Mouse (Mus musculus) embryonic facial prominence, embryonic 15.5 days (tissue): ENCODE measurements around the gene Stom. TPM values are rescaled to one million over a fixed set of nuclear protein-coding genes. Genes with fewer than 3 reads are reported as not detected.

Experiments
- ATAC-seq: fragments of 200-750 bp; cut with Nextera tagmentation; 2 replicates; pipeline ENCODE4 v1.8.0; 2017; ENCODE audit warnings: low read depth, moderate TSS enrichment; ENCODE audit not compliant: insufficient number of reproducible peaks, low FRiP score, low TSS enrichment
- H3K27ac ChIP-seq: fragments of 300-500 bp; sonication (generic); replicated peaks from 2 replicates; pipeline ENCODE4 v1.5.1; 2015; ENCODE audit warnings: mild to moderate bottlenecking, inconsistent platforms
- H3K27me3 ChIP-seq: fragments of 300-500 bp; sonication (generic); 2 replicates; pipeline ENCODE4 v1.6.1; 2015; ENCODE audit warnings: inconsistent platforms
- H3K36me3 ChIP-seq: fragments of 300-500 bp; sonication (generic); 2 replicates; pipeline ENCODE4 v1.6.1; 2015; ENCODE audit warnings: mild to moderate bottlenecking, inconsistent platforms
- H3K4me1 ChIP-seq: fragments of 300-500 bp; sonication (generic); 2 replicates; pipeline ENCODE4 v1.6.1; 2015; ENCODE audit warnings: inconsistent platforms
- H3K4me2 ChIP-seq: fragments of 300-500 bp; sonication (generic); replicated peaks from 2 replicates; pipeline ENCODE4 v1.6.1; 2015; ENCODE audit warnings: mild to moderate bottlenecking, inconsistent platforms
- H3K4me3 ChIP-seq: fragments of 300-500 bp; sonication (generic); replicated peaks from 2 replicates; pipeline ENCODE4 v1.5.1; 2015; ENCODE audit warnings: mild to moderate bottlenecking, inconsistent platforms
- H3K9ac ChIP-seq: fragments of 300-500 bp; sonication (generic); 2 replicates; pipeline ENCODE4 v1.6.1; 2015; ENCODE audit warnings: inconsistent platforms
- H3K9me3 ChIP-seq: fragments of 300-500 bp; sonication (generic); replicated peaks from 2 replicates; pipeline ENCODE4 v1.6.1; 2016; ENCODE audit warnings: inconsistent platforms
- WGBS: fragments of 180-500 bp; shearing (Covaris S2); methylation state at CpG from one replicate; pipeline ENCODE4 v1.1.7; 2015; 5-methylcytosine and 5-hydroxymethylcytosine counted together
- polyA plus RNA-seq: library from polyadenylated mRNA; unstranded; fragments of >200 nt; fragmentation: Nextera tagmentation; extraction: Ambion mirVana; gene quantifications from 2 replicates; pipeline ENCODE4 v1.2.1, GENCODE M21; 2015

Stom gene
- polyA plus RNA-seq, 1 experiment from 2014 or later = 37.3 TPM

DNA sequence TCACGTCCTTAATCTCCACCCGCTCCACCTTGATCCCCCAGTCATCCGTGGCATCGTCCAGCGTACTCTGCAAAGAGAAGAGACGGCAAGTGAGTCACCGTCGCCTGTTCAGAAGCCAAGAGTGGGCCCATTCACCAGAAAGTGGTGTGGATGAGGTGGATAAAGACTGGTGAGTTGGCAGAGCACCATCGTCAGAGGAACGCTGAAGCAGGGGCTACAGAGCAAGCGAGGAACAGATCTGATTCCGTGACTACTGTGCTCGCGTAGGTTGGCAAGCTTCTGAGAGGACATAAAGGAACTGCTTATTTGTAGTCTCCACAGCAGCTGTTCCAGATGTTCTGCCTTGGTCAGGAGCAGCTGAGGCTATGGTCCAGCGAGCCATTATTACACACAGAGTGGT is 16.4 kb downstream of the Stom start:
- no peak overlapping the region for H3K4me3 ChIP-seq
- H3K4me2 ChIP-seq = no peak overlapping the region
- 83% methylated on average over 15 of the region's 15 CpGs for WGBS
- no peak overlapping the region for H3K9ac ChIP-seq
- no peaks in the 10 kb centered on the region for H3K27me3 ChIP-seq
- H3K9me3 ChIP-seq = no peaks in the 10 kb centered on the region
- H3K36me3 ChIP-seq = no peaks in the 10 kb centered on the region; the same call in 1 of the 2 replicates
- ATAC-seq = no peak
- H3K4me1 ChIP-seq = peaks cover 16% of the 10 kb centered on the region
- H3K27ac ChIP-seq = no peak overlapping the region

DNA sequence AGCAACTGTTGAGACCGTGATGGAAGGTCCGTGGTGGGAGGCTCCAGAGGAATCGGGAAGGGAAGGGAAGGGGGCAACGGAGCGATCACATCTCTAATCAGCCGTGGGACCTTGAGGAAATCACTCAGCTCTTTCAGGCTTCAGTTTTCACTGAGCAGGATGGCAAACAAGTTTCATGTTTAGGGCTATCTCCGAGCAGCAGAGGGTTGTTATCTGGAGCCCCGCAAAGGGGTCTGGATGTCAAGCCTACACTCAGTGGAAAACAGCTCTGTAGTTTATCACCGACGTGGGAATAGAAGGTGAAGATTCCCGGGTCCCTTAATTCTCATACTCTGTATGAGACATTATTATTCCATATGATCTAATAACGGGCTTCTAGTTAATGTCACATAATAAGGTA is 18.4 kb downstream of the Stom start:
- peaks cover 15% of the 10 kb centered on the region for H3K4me1 ChIP-seq
- H3K9ac ChIP-seq = no peak overlapping the region
- no peak overlapping the region for H3K4me2 ChIP-seq
- no peaks in the 10 kb centered on the region for H3K9me3 ChIP-seq
- no peaks in the 10 kb centered on the region; the same call in 1 of the 2 replicates for H3K36me3 ChIP-seq
- ATAC-seq = no peak
- H3K4me3 ChIP-seq = no peak overlapping the region
- no peaks in the 10 kb centered on the region for H3K27me3 ChIP-seq
- WGBS = 86% methylated on average over 12 of the region's 12 CpGs
- no peak overlapping the region for H3K27ac ChIP-seq

DNA sequence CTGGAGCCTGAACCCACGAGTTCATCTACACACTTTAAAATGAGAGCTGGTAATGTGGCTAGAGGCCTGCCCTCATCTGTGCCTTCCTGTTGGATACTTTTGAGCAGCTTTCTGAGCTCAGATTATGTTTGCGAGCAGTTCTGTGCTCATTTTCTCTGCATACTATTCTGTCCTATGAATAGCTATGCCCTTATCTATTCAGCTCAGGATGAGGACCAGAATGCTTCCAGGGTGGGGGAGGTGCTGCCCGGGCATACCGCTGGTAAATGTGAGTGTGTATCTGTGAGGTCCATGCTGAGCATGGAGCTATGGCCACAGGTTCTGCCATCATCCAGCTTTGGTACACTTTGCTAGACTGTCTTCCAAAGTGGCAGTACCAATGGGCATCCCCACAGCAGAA is 19.2 kb downstream of the Stom start:
- no peaks in the 10 kb centered on the region for H3K27me3 ChIP-seq
- no peak overlapping the region for H3K27ac ChIP-seq
- no peak overlapping the region for H3K4me2 ChIP-seq
- H3K9me3 ChIP-seq = no peaks in the 10 kb centered on the region
- no peak overlapping the region for H3K4me3 ChIP-seq
- WGBS = 85% methylated on average over 4 of the region's 4 CpGs
- no peaks in the 10 kb centered on the region; the same call in 1 of the 2 replicates for H3K36me3 ChIP-seq
- H3K9ac ChIP-seq = no peak overlapping the region
- ATAC-seq = no peak
- H3K4me1 ChIP-seq = peaks cover 9% of the 10 kb centered on the region

DNA sequence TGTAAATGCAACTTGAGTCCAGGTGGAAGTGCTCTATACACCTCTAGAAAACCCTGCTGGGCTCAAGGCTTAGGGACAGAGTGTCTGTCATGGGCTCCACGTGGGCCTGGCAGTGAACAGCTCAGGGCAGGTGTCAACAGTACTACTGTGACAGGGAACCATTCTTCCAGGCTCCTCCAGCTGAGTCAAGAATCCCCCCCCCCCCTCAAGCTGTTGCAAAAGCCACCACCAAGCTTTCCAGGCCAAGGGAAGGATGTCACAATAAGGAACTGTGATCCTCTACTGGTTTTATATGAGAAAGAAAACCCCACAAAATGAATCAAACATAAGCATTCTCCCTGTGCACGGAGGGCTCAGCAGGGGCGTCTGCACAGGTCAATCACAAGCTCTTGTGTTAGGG is 22.5 kb downstream of the Stom start:
- Histone ChIP-seq H3K9ac (no peak overlapping the region), H3K4me2 (no peak overlapping the region), H3K4me1 (no peaks in the 10 kb centered on the region), H3K27ac (no peak overlapping the region), H3K9me3 (no peaks in the 10 kb centered on the region), H3K27me3 (no peaks in the 10 kb centered on the region), H3K36me3 (peaks cover 4% of the 10 kb centered on the region; the same call in 1 of the 2 replicates), H3K4me3 (no peak overlapping the region)
- ATAC-seq = no peak
- WGBS = 56% methylated on average over 3 of the region's 3 CpGs

DNA sequence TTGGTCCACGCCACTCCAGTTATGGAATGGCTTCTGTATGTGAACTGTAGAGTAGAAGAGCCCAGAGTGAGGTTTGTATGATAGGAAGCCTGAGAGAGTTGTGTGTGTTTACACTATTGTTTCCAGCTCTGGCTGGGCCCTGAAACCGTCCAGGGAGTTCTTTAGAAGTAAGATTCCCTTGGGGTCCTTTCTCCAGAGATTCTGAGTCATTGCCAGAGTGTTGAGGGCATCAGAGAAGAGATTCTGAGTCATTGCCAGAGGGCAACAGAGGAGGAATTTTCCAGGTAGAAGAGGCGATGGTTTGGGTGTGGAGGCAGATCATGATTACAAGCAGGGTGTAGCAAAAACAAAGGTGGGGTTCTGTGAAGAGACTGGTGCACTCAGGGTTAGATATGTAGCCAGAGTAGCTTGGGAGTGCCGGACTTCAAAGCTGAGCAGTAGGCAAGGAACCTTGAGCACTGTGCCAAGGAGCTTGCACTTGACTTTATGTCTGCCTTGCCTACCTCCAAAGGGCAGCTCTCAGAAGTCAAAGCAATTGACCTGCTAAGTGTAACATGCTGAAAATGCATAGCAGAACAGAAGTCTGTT is 26.8 kb downstream of the Stom start:
- ATAC-seq = no peak
- H3K4me3 ChIP-seq = no peak overlapping the region
- no peaks in the 10 kb centered on the region for H3K9me3 ChIP-seq
- 0 out of 2 replicates have a peak overlapping the region, but pooled peaks have one; percentile 13 for H3K27ac ChIP-seq
- H3K4me2 ChIP-seq = no peak overlapping the region
- no peaks in the 10 kb centered on the region for H3K27me3 ChIP-seq
- 74% methylated on average over 4 of the region's 4 CpGs for WGBS
- H3K9ac ChIP-seq = no peak overlapping the region
- H3K4me1 ChIP-seq = no peaks in the 10 kb centered on the region
- peaks cover 41% of the 10 kb centered on the region for H3K36me3 ChIP-seq

DNA sequence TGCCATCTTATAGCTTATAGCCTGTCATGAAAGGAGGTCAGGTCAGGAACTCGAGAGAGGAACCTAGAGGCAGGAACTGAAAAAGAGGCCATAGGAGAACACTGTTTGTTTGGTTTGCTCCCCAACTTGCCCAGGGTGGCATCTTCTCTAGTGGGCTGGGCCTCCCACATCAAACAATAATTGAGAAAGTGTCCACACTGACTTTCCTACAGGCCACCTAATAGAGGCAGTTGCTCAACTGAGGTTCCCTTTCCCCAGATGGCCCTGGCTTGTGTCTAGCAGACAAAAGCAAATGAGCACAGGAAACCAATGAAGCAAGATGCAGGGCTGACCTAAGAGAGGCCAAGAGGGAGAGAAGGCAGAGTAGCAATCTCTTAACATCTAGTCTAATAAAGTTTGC is 28.6 kb downstream of the Stom start:
- H3K9me3 ChIP-seq = no peaks in the 10 kb centered on the region
- no peak overlapping the region for H3K9ac ChIP-seq
- H3K4me2 ChIP-seq = no peak overlapping the region
- no peaks in the 10 kb centered on the region for H3K27me3 ChIP-seq
- no peak for ATAC-seq
- H3K36me3 ChIP-seq = peaks cover 58% of the 10 kb centered on the region
- WGBS = 69% methylated on average over 1 of the region's 1 CpGs
- no peaks in the 10 kb centered on the region for H3K4me1 ChIP-seq
- no peak overlapping the region for H3K4me3 ChIP-seq
- H3K27ac ChIP-seq = no peak overlapping the region

DNA sequence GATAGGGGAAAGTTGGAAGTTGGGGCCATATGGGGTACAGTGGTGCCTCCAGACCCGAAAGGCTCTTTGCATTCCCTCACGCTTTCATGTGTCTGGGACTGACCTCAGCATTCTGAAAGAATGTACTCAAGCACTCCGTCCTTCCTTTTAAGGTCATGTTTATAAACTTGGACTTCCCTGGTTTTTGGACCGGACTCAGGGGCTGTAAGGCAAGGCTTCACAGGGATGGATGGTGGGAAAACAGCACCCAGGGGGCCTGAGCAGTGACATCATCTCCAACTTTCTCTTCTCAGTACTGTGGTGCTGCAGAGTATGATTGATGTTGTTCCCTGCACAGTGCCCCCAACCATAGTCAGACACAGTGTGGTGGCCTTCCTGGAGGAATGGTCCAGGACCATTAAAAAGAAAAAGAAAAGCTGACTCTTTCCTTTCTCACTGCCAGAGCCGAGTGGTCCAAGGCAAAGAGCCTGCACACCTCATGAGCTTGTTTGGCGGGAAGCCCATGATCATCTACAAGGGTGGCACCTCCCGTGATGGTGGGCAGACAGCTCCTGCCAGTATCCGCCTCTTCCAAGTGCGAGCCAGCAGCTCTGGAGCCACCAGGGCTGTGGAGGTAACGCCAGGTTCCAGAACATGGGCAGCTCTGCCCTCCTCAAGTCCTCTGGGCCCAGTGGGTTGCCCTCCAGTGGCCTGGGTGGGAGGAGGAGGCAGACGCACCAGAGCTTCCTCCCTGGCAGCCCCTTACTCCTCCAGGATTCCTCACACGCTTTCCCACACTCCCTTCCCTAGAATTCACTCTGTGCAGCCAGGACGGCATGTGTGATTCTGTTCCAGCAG is 34.5 kb downstream of the Stom start:
- Histone ChIP-seq H3K27ac (no peak overlapping the region), H3K9me3 (no peaks in the 10 kb centered on the region), H3K27me3 (no peaks in the 10 kb centered on the region), H3K4me3 (no peak overlapping the region), H3K9ac (no peak overlapping the region), H3K36me3 (peaks cover 70% of the 10 kb centered on the region), H3K4me2 (no peak overlapping the region), H3K4me1 (no peaks in the 10 kb centered on the region)
- WGBS = 83% methylated on average over 13 of the region's 13 CpGs
- no peak for ATAC-seq

DNA sequence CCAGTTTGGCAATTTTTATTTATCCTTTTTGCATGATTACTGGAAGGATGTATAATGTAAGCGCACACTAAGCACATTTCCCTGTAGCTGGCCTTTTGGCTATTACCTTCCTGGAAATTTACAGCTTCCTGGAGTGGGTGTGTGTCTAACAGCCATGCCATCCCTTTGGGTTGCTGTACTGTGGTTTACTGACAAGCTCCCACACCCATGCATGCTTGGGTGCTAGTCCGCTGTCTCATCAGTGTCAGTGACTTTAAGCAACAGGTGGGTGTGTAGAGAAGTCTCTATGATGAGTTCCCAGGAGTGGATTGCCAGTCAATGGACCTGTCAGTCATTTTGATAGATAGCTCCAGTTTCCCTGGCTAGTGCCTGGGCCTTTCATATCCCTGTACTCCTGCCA is 37.3 kb downstream of the Stom start:
- no peak overlapping the region for H3K4me2 ChIP-seq
- ATAC-seq = no peak
- 87% methylated on average over 2 of the region's 2 CpGs for WGBS
- H3K27me3 ChIP-seq = no peaks in the 10 kb centered on the region
- H3K4me1 ChIP-seq = no peaks in the 10 kb centered on the region
- H3K36me3 ChIP-seq = peaks cover 71% of the 10 kb centered on the region
- H3K9me3 ChIP-seq = no peaks in the 10 kb centered on the region
- no peak overlapping the region for H3K4me3 ChIP-seq
- no peak overlapping the region for H3K27ac ChIP-seq
- H3K9ac ChIP-seq = no peak overlapping the region

DNA sequence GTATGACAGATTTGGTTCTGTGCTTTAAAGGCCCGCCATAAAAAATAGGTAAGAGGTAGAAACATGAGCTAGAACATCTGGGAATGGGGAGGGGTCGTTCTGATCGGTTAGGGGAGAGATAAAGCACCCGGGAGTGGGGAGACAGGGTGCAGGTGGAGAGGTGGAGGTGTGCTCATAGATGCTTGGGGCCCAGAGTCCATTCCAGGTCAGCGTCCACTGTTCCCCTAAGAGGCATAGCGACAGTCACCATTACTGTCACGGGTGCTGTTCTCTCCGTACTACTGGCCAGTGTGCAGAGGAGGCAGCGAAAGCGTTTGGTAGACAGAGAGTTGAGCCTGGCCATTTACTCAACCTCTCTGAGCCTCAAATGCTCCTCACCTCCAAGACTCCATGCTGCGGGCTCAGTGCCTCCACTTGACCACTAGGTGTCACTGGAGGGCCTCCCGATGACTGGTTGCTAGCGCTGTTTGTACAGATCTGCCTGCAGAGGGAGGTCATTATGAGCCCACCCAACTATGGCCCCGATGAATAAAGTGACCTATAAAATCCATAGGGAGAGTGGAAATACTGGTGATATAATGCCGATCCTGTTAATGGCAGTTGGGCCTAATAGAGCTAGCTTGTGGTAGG is 39.0 kb downstream of the Stom start:
- peaks cover 73% of the 10 kb centered on the region for H3K36me3 ChIP-seq
- no peaks in the 10 kb centered on the region for H3K27me3 ChIP-seq
- ATAC-seq = peak; percentile 58; the same call in 1 of the 2 replicates
- H3K9ac ChIP-seq = no peak overlapping the region
- H3K4me1 ChIP-seq = no peaks in the 10 kb centered on the region
- H3K27ac ChIP-seq = no peak overlapping the region
- 27% methylated on average over 15 of the region's 15 CpGs for WGBS
- H3K4me3 ChIP-seq = no peak overlapping the region
- no peak overlapping the region for H3K4me2 ChIP-seq
- H3K9me3 ChIP-seq = no peaks in the 10 kb centered on the region

DNA sequence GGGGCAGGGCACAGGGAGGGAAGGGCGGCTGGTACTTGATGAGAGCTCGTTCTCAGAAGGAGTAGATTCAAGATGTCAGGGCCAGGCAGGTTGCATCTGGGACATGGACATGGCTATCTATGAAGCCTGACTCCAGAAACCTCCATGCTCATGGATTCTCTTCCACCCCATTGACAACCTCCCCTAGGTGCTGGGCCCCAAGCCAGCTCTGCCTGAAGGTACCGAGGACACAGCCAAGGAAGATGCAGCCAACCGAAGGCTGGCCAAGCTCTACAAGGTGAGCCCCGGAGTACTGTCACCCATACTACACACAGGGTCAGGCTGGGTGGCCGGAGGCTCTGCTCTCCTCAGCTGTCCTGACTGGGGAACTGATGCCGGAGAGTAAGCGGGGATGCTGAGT is 43.5 kb downstream of the Stom start:
- H3K9me3 ChIP-seq = no peaks in the 10 kb centered on the region

DNA sequence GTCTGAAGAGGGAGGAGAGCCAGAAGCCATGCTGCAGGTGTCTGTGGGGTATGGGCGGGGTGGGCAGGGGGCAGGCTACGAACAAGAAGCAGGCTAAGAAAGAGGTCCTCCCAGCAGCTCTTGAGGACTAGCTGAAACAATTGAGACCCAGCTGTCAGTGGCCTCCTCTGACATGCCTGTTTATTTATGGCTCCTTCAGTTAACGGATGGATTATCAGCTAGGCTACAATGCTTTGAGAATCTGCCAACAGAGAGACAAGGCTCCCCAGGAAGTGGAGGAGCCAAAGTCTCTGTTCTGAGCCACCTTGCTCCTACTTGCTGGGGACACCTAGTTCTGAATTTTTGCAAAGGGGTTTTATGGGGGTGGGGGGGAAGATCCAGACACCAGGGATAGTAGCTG is 44.1 kb downstream of the Stom start:
- no peaks in the 10 kb centered on the region for H3K9me3 ChIP-seq
- 80% methylated on average over 3 of the region's 3 CpGs for WGBS
- H3K36me3 ChIP-seq = peaks cover 73% of the 10 kb centered on the region
- H3K27me3 ChIP-seq = no peaks in the 10 kb centered on the region
- no peak overlapping the region for H3K4me3 ChIP-seq
- no peak overlapping the region for H3K27ac ChIP-seq
- no peaks in the 10 kb centered on the region for H3K4me1 ChIP-seq
- H3K4me2 ChIP-seq = no peak overlapping the region
- no peak overlapping the region for H3K9ac ChIP-seq
- no peak for ATAC-seq

More for the DNA sequence above, 43.5 kb downstream of the Stom start:
- Histone ChIP-seq H3K36me3 (peaks cover 73% of the 10 kb centered on the region), H3K27me3 (no peaks in the 10 kb centered on the region), H3K4me1 (no peaks in the 10 kb centered on the region), H3K4me3 (no peak overlapping the region), H3K9ac (no peak overlapping the region), H3K4me2 (no peak overlapping the region), H3K27ac (no peak overlapping the region)
- ATAC-seq = no peak
- WGBS = 91% methylated on average over 8 of the region's 8 CpGs
